Mouse (Mus musculus): ENCODE measurements at regions not wholly inside any gene's neighbourhood (a gene's known extent, or its start where the extent isn't known, plus 50 kb on each side); places are given as distances from the start of the nearest gene placed in this dataset.

DNA sequence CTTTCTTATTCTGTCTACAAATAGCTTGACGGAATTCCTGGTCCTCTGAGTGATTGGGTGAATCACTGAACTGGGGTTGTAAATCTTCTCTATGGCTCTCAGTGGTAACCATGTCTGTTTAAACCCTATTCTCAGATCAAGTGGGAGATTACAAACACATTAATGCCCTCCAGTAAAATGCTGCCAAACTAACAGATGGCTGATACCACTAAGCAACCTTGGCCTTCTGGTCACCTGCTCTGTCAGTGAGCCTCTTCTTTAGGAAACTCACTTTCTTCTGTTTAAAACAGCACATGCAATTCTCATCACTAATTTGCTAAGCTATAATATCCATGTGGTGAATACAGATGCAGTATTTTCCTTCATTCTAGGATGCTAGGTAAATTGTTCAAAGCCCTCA, 210.9 kb upstream of the Tenm2 start:
- H3K9me3 ChIP-seq (ENCODE audit: low read length) = no peaks in the 10 kb centered on the region
- H3K4me3 ChIP-seq (replicated peaks; ENCODE audit: low read length) = no peak overlapping the region
- H3K27me3 ChIP-seq (ENCODE audit: insufficient read depth, low read length) = no peaks in the 10 kb centered on the region
- TF ChIP-seq POU5F1 (IDR thresholded peaks at IDR 0.05; ENCODE audit: borderline replicate concordance, low read length) (no peak), CTCF (conservative IDR thresholded peaks at IDR 0.05; ENCODE audit: low read length) (no peak), NANOG (IDR thresholded peaks at IDR 0.05; ENCODE audit: borderline replicate concordance, low read length) (no peak)
- H3K36me3 ChIP-seq (ENCODE audit: insufficient read depth, low read length) = no peaks in the 10 kb centered on the region
- peaks cover 8% of the 10 kb centered on the region for H3K4me1 ChIP-seq (replicated peaks; ENCODE audit: low read depth, low read length)

DNA sequence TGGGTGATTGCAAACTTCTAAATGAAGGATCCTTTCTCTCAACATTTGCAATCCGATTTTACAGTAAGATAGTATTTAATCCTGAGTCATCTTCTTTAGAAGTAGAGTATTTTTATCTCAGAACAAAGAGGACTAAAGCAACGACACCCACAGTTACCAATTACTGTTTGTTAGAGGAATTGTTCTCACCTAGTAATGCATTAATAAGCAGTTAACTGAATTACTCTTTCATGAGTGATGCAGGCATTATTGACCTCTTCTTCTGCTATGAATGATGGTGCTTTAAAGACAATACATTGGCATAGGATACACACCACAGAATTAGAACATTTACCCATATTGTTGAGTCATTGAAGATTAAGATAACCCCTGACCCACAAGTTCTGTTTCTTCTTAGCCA, 207.0 kb upstream of the Tenm2 start:
- TF ChIP-seq POU5F1 (IDR thresholded peaks at IDR 0.05; ENCODE audit: borderline replicate concordance, low read length) (no peak), NANOG (IDR thresholded peaks at IDR 0.05; ENCODE audit: borderline replicate concordance, low read length) (no peak), CTCF (conservative IDR thresholded peaks at IDR 0.05; ENCODE audit: low read length) (no peak)
- Histone ChIP-seq H3K9me3 (ENCODE audit: low read length) (no peaks in the 10 kb centered on the region), H3K27me3 (ENCODE audit: insufficient read depth, low read length) (no peaks in the 10 kb centered on the region), H3K4me1 (replicated peaks; ENCODE audit: low read depth, low read length) (peaks cover 8% of the 10 kb centered on the region), H3K36me3 (ENCODE audit: insufficient read depth, low read length) (no peaks in the 10 kb centered on the region), H3K4me3 (replicated peaks; ENCODE audit: low read length) (no peak overlapping the region)

DNA sequence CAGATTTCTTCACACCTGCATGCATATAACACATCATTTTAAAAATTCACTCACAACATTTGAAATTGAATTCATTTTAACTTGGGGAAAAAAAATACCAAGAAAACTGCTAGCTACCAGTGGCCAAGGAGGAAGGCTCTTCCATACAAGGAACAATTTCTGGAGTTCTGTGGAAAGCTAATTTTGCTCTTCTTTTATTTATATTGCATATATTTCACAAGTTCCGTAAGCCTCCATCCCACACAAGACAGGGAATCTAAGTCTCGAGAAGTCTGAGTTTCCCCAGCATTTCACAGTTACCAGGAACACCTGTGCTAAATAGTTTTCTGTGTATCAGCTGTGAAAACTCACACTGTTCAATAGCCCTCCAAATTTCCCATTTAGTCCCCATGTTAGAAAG, 198.8 kb upstream of the Tenm2 start:
- Histone ChIP-seq H3K4me1 (replicated peaks; ENCODE audit: low read depth, low read length) (no peaks in the 10 kb centered on the region), H3K4me3 (replicated peaks; ENCODE audit: low read length) (no peak overlapping the region), H3K36me3 (ENCODE audit: insufficient read depth, low read length) (no peaks in the 10 kb centered on the region), H3K9me3 (ENCODE audit: low read length) (no peaks in the 10 kb centered on the region), H3K27me3 (ENCODE audit: insufficient read depth, low read length) (no peaks in the 10 kb centered on the region)
- TF ChIP-seq CTCF (conservative IDR thresholded peaks at IDR 0.05; ENCODE audit: low read length) (no peak), NANOG (IDR thresholded peaks at IDR 0.05; ENCODE audit: borderline replicate concordance, low read length) (no peak), POU5F1 (IDR thresholded peaks at IDR 0.05; ENCODE audit: borderline replicate concordance, low read length) (no peak)

DNA sequence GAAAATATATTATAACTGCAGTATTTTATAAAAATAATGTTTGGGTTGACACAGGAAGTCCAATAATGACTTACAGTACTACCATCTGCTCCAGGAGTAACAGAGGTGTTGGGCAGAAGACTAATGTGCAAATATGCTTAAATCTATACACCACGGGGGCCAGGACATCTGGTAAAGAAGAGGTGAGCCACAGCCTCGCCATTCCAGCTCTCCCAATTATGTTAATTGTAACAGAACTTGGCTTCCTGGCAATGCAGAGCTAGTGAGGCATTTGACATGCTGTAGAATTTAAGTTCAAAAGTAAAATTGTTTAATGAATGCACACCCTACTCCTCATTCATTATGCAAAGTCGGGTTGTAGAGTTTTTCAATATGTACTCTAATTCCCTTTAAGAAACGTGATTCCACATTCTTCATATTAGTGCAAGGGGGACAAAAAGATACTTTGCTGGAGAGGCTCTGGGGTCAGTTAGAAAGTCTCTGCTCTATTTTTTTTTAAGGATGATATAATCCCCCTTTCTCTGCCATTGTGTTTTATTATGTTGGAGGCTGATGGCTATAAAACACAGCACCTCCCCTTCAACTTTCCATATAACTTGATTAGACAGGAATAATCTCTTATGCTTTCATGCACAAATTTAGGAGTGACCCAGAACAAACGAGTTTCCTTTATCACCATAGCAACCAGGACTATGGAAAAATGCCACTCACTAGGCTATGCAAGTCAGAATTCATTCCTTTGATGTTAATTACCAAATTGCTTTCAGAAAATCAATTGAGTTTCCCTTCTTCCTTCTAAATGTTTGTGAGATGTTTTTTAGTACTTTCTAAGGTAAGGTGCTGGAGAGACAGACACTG, 188.8 kb upstream of the Tenm2 start:
- H3K27me3 ChIP-seq (ENCODE audit: insufficient read depth, low read length) = no peaks in the 10 kb centered on the region
- H3K36me3 ChIP-seq (ENCODE audit: insufficient read depth, low read length) = no peaks in the 10 kb centered on the region
- H3K9me3 ChIP-seq (ENCODE audit: low read length) = no peaks in the 10 kb centered on the region
- H3K4me3 ChIP-seq (replicated peaks; ENCODE audit: low read length) = no peak overlapping the region
- no peaks in the 10 kb centered on the region for H3K4me1 ChIP-seq (replicated peaks; ENCODE audit: low read depth, low read length)
- TF ChIP-seq CTCF (conservative IDR thresholded peaks at IDR 0.05; ENCODE audit: low read length) (no peak), NANOG (IDR thresholded peaks at IDR 0.05; ENCODE audit: borderline replicate concordance, low read length) (no peak), POU5F1 (IDR thresholded peaks at IDR 0.05; ENCODE audit: borderline replicate concordance, low read length) (no peak)

DNA sequence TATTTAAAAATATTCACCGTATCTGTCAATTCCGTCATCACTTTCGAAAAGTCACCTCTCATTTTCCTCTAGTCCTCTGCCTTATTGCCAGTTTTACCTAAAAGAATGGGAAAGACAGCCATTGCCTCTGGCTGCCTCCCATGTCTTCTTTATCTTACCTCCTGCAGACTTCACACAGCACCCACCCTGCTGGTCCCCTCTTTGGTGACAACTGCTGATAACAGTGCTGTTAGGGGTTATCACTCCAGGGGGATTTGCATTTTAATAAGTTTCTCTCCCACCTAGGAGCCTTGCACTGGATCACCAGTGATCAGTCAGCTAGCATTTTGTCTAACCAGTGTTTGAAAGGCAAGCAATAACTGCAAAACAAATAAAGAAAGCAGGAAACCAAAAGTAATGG, 177.1 kb upstream of the Tenm2 start:
- no peaks in the 10 kb centered on the region for H3K4me1 ChIP-seq (replicated peaks; ENCODE audit: low read depth, low read length)
- H3K27me3 ChIP-seq (ENCODE audit: insufficient read depth, low read length) = no peaks in the 10 kb centered on the region

DNA sequence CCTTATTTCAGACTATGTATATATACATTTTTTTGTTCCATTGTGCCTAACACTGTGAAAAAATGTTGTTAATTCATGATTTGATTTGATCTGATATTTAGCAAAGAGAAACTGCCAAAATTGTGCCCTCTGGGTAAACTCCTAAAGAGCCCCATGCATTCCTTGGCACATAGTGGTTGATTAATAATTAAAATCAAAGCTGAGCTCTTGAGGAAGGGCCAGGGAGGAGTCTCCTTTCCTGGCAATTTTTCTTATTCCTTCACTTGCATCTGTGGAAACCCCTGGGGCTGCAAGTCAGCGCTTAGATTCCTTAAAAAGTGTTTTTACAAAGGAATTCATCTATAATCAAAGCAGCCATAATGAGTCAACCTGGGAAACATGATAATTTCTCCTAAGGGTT, 132.2 kb upstream of the Tenm2 start:
- Histone ChIP-seq H3K4me3 (replicated peaks; ENCODE audit: low read length) (no peak overlapping the region), H3K9me3 (ENCODE audit: low read length) (no peaks in the 10 kb centered on the region), H3K4me1 (replicated peaks; ENCODE audit: low read depth, low read length) (no peaks in the 10 kb centered on the region), H3K27me3 (ENCODE audit: insufficient read depth, low read length) (no peaks in the 10 kb centered on the region), H3K36me3 (ENCODE audit: insufficient read depth, low read length) (no peaks in the 10 kb centered on the region)
- TF ChIP-seq NANOG (IDR thresholded peaks at IDR 0.05; ENCODE audit: borderline replicate concordance, low read length) (no peak), CTCF (conservative IDR thresholded peaks at IDR 0.05; ENCODE audit: low read length) (no peak), POU5F1 (IDR thresholded peaks at IDR 0.05; ENCODE audit: borderline replicate concordance, low read length) (no peak)

More for the DNA sequence above, 177.1 kb upstream of the Tenm2 start:
- Histone ChIP-seq H3K9me3 (ENCODE audit: low read length) (no peaks in the 10 kb centered on the region), H3K4me3 (replicated peaks; ENCODE audit: low read length) (no peak overlapping the region), H3K36me3 (ENCODE audit: insufficient read depth, low read length) (no peaks in the 10 kb centered on the region)
- TF ChIP-seq POU5F1 (IDR thresholded peaks at IDR 0.05; ENCODE audit: borderline replicate concordance, low read length) (no peak), CTCF (conservative IDR thresholded peaks at IDR 0.05; ENCODE audit: low read length) (no peak), NANOG (IDR thresholded peaks at IDR 0.05; ENCODE audit: borderline replicate concordance, low read length) (no peak)

DNA sequence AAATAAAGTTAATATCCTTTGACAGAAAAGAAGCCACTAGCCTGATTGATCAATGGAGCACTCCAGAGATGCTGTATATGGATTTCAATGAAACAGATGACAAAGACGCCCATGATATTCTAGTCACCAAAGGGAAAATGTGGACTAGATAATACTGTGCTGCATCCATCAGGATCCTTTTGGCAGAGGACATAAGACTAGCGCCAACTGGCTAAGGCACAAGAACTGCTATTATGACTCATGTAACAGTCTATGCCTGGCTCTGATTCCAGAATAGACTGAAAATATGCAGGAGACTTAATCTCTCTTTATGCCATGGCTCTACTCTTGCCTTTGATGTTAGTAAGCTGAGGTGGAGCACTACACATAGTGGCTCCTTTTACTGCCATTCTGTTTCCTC, 128.7 kb upstream of the Tenm2 start:
- Histone ChIP-seq H3K4me1 (replicated peaks; ENCODE audit: low read depth, low read length) (no peaks in the 10 kb centered on the region), H3K27me3 (ENCODE audit: insufficient read depth, low read length) (no peaks in the 10 kb centered on the region), H3K36me3 (ENCODE audit: insufficient read depth, low read length) (no peaks in the 10 kb centered on the region), H3K9me3 (ENCODE audit: low read length) (no peaks in the 10 kb centered on the region), H3K4me3 (replicated peaks; ENCODE audit: low read length) (no peak overlapping the region)
- no peak for TF ChIP-seq POU5F1 (IDR thresholded peaks at IDR 0.05; ENCODE audit: borderline replicate concordance, low read length)
- no peak for TF ChIP-seq NANOG (IDR thresholded peaks at IDR 0.05; ENCODE audit: borderline replicate concordance, low read length)
- TF ChIP-seq CTCF (conservative IDR thresholded peaks at IDR 0.05; ENCODE audit: low read length) = no peak

DNA sequence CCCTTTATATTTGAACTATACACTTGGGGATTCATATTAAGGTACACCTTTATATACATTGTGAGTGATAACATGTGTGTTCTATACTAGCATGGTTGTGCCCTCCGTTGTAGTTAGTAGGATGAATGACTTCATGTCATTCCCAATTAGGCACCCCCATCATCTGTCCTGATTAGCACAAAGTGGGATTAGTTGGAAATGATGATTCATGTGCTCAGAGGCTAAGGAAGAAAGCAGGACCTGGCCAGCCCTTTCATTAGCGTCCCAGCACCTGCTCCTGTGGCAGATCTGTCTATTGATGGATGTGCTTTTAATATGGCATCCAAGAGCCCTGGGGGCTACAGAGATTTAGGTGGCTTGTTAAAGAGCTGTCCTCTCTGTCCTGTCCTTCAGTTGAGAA, 119.3 kb upstream of the Tenm2 start:
- TF ChIP-seq POU5F1 (IDR thresholded peaks at IDR 0.05; ENCODE audit: borderline replicate concordance, low read length) (no peak), NANOG (IDR thresholded peaks at IDR 0.05; ENCODE audit: borderline replicate concordance, low read length) (no peak), CTCF (conservative IDR thresholded peaks at IDR 0.05; ENCODE audit: low read length) (no peak)
- Histone ChIP-seq H3K9me3 (ENCODE audit: low read length) (no peaks in the 10 kb centered on the region), H3K4me3 (replicated peaks; ENCODE audit: low read length) (no peak overlapping the region)

DNA sequence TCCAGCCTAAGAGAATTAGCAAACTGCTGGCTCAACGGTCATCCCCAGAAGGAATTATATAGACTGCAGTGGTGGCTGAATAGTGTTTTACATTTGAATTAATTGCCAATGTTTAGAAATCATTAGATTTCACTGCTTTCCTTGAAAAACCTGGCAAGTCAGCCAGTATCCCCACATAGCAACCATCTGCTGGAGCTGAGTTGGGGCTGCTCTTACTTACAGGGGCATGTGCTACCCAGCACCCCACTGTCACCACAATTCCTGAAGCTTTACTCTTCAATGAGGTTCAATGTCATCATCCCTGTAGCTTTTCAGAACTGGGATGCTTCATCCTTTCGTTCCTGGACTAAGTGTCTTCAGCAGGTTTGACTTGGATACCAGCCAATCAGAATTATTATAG, 73.9 kb upstream of the Tenm2 start:
- H3K27me3 ChIP-seq (ENCODE audit: insufficient read depth, low read length) = no peaks in the 10 kb centered on the region
- no peaks in the 10 kb centered on the region for H3K4me1 ChIP-seq (replicated peaks; ENCODE audit: low read depth, low read length)
- H3K36me3 ChIP-seq (ENCODE audit: insufficient read depth, low read length) = no peaks in the 10 kb centered on the region
- TF ChIP-seq NANOG (IDR thresholded peaks at IDR 0.05; ENCODE audit: borderline replicate concordance, low read length) = no peak
- no peak for TF ChIP-seq CTCF (conservative IDR thresholded peaks at IDR 0.05; ENCODE audit: low read length)
- no peak for TF ChIP-seq POU5F1 (IDR thresholded peaks at IDR 0.05; ENCODE audit: borderline replicate concordance, low read length)
- no peaks in the 10 kb centered on the region for H3K9me3 ChIP-seq (ENCODE audit: low read length)
- no peak overlapping the region for H3K4me3 ChIP-seq (replicated peaks; ENCODE audit: low read length)

More for the DNA sequence above, 119.3 kb upstream of the Tenm2 start:
- Histone ChIP-seq H3K4me1 (replicated peaks; ENCODE audit: low read depth, low read length) (no peaks in the 10 kb centered on the region), H3K36me3 (ENCODE audit: insufficient read depth, low read length) (no peaks in the 10 kb centered on the region), H3K27me3 (ENCODE audit: insufficient read depth, low read length) (no peaks in the 10 kb centered on the region)

Measured in E14TG2a.4 (cell line).